Mouse (Mus musculus): ENCODE measurements around the gene Tmem178b.

The Tmem178b gene

GRCm38 (mm10) chr6:40015711-40016460 is 142.8 kb downstream of the Tmem178b start:
- DNase-seq (ENCODE audit: inconsistent ontology term) = no peak

- no peak for DNase-seq (ENCODE audit: inconsistent ontology term)
These were observed 146.3 kb downstream of the Tmem178b start for GRCm38 (mm10) chr6:40019396-40019795.

- peak; percentile 85 for DNase-seq (ENCODE audit: inconsistent ontology term)
These were observed 150.7 kb downstream of the Tmem178b start for GRCm38 (mm10) chr6:40023592-40024335.

- no peak for DNase-seq (ENCODE audit: inconsistent ontology term)
These were observed 151.4 kb downstream of the Tmem178b start for GRCm38 (mm10) chr6:40024336-40024934.

GRCm38 (mm10) chr6:40032901-40033300 is 159.8 kb downstream of the Tmem178b start:
- no peak for DNase-seq (ENCODE audit: inconsistent ontology term)

- DNase-seq (ENCODE audit: inconsistent ontology term) = no peak
These were observed 160.9 kb downstream of the Tmem178b start for GRCm38 (mm10) chr6:40033935-40034334.

GRCm38 (mm10) chr6:40048969-40049908 is 176.2 kb downstream of the Tmem178b start:
- peak; percentile 67 for DNase-seq (ENCODE audit: inconsistent ontology term)

- peak; percentile 70 for DNase-seq (ENCODE audit: inconsistent ontology term)
These were observed 176.9 kb downstream of the Tmem178b start for GRCm38 (mm10) chr6:40049909-40050484.

- no peak for DNase-seq (ENCODE audit: inconsistent ontology term)
These were observed 178.6 kb downstream of the Tmem178b start for GRCm38 (mm10) chr6:40051698-40052097.

GRCm38 (mm10) chr6:40052593-40052992 is 179.5 kb downstream of the Tmem178b start:
- no peak for DNase-seq (ENCODE audit: inconsistent ontology term)

- peak; percentile 85 for DNase-seq (ENCODE audit: inconsistent ontology term)
These were observed 186.4 kb downstream of the Tmem178b start for GRCm38 (mm10) chr6:40059466-40059865.

GRCm38 (mm10) chr6:40061327-40062189 is 188.5 kb downstream of the Tmem178b start:
- DNase-seq (ENCODE audit: inconsistent ontology term) = peak; percentile 88

- DNase-seq (ENCODE audit: inconsistent ontology term) = no peak
These were observed 189.1 kb downstream of the Tmem178b start for GRCm38 (mm10) chr6:40062190-40062501.

- DNase-seq (ENCODE audit: inconsistent ontology term) = no peak
These were observed 190.4 kb downstream of the Tmem178b start for GRCm38 (mm10) chr6:40063438-40063837.

GRCm38 (mm10) chr6:40063899-40064298 is 190.8 kb downstream of the Tmem178b start:
- DNase-seq (ENCODE audit: inconsistent ontology term) = no peak

- DNase-seq (ENCODE audit: inconsistent ontology term) = no peak
These were observed 191.3 kb downstream of the Tmem178b start for GRCm38 (mm10) chr6:40064342-40064741.

- no peak for DNase-seq (ENCODE audit: inconsistent ontology term)
These were observed 195.4 kb downstream of the Tmem178b start for GRCm38 (mm10) chr6:40068467-40068866.

- no peak for DNase-seq (ENCODE audit: inconsistent ontology term)
These were observed 197.9 kb downstream of the Tmem178b start for GRCm38 (mm10) chr6:40071007-40071406.

- no peak for DNase-seq (ENCODE audit: inconsistent ontology term)
These were observed 203.0 kb downstream of the Tmem178b start for GRCm38 (mm10) chr6:40076089-40076488.

GRCm38 (mm10) chr6:40076670-40077313 is 203.7 kb downstream of the Tmem178b start:
- no peak for DNase-seq (ENCODE audit: inconsistent ontology term)

Data from Muller cell, postnatal 12 days (primary cell).